Mouse (Mus musculus) spleen, postnatal 10 days (tissue): ENCODE results near the gene Camkk2.

Experiments
- DNase-seq, 2 experiments: peaks; one replicate each; pipeline ENCODE4 v3.0.0; 2021 to 2022; ENCODE audit warnings: low spot score in 2 of 2

Gene Camkk2

GRCm38 (mm10) chr5:122782066-122782465 is 2.9 kb upstream of the Camkk2 start:
- no peak for DNase-seq

- no peak for DNase-seq
Observed at GRCm38 (mm10) chr5:122780791-122781432, 1.7 kb upstream of the Camkk2 start.

- DNase-seq: peak; percentile 55 to 73
Observed at GRCm38 (mm10) chr5:122778231-122779226, 680 bp downstream of the Camkk2 start.

GRCm38 (mm10) chr5:122777322-122777721 is 1.9 kb downstream of the Camkk2 start:
- DNase-seq: no peak

GRCm38 (mm10) chr5:122775646-122776286 is 3.4 kb downstream of the Camkk2 start:
- DNase-seq: no peak

GRCm38 (mm10) chr5:122774743-122775611 is 4.2 kb downstream of the Camkk2 start:
- peak; percentile 33 to 58 for DNase-seq

GRCm38 (mm10) chr5:122773756-122774155 is 5.5 kb downstream of the Camkk2 start:
- no peak for DNase-seq

GRCm38 (mm10) chr5:122771428-122771827 is 7.8 kb downstream of the Camkk2 start:
- no peak for DNase-seq

- DNase-seq: peak in 1 of 2 experiments; percentile 43
Observed at GRCm38 (mm10) chr5:122770806-122771261, 8.4 kb downstream of the Camkk2 start.

GRCm38 (mm10) chr5:122770304-122770703 is 8.9 kb downstream of the Camkk2 start:
- no peak for DNase-seq

GRCm38 (mm10) chr5:122769101-122769568 is 10.1 kb downstream of the Camkk2 start:
- peak in 1 of 2 experiments; percentile 49 for DNase-seq

GRCm38 (mm10) chr5:122767283-122767682 is 11.9 kb downstream of the Camkk2 start:
- DNase-seq: no peak

GRCm38 (mm10) chr5:122764032-122764464 is 15.2 kb downstream of the Camkk2 start:
- peak in 1 of 2 experiments; percentile 68 for DNase-seq

- no peak for DNase-seq
Observed at GRCm38 (mm10) chr5:122763271-122764031, 15.8 kb downstream of the Camkk2 start.

GRCm38 (mm10) chr5:122756680-122757079 is 22.5 kb downstream of the Camkk2 start:
- DNase-seq: no peak

GRCm38 (mm10) chr5:122756144-122756543 is 23.1 kb downstream of the Camkk2 start:
- no peak for DNase-seq

- DNase-seq: no peak
Observed at GRCm38 (mm10) chr5:122755620-122756019, 23.6 kb downstream of the Camkk2 start.

- no peak for DNase-seq
Observed at GRCm38 (mm10) chr5:122754477-122754876, 24.7 kb downstream of the Camkk2 start.

- DNase-seq: no peak
Observed at GRCm38 (mm10) chr5:122747950-122748349, 31.3 kb downstream of the Camkk2 start.

- DNase-seq: no peak
Observed at GRCm38 (mm10) chr5:122743880-122744422, 35.3 kb downstream of the Camkk2 start.
